Mouse (Mus musculus) G1E (cell line): Measurements from ENCODE around the gene Cenpp.

Experiments
- CTCF ChIP-seq: IDR thresholded peaks from 2 replicates; pipeline ENCODE4 v1.5.1; 2012; ENCODE audit warnings: low read depth, low read length, inconsistent platforms, mixed read lengths
- POLR2AphosphoS5 ChIP-seq: IDR thresholded peaks from 2 replicates; pipeline ENCODE4 v1.6.1; 2012; ENCODE audit warnings: low read depth, low read length, inconsistent platforms; ENCODE audit not compliant: insufficient replicate concordance

- no peak for TF ChIP-seq POLR2AphosphoS5
- no peak for TF ChIP-seq CTCF
Observed at GRCm38 (mm10) chr13:49536946-49537345, 115.6 kb downstream of the Cenpp start.
